Mouse (Mus musculus): Measurements from ENCODE around the gene Tmem150c.

DNA sequence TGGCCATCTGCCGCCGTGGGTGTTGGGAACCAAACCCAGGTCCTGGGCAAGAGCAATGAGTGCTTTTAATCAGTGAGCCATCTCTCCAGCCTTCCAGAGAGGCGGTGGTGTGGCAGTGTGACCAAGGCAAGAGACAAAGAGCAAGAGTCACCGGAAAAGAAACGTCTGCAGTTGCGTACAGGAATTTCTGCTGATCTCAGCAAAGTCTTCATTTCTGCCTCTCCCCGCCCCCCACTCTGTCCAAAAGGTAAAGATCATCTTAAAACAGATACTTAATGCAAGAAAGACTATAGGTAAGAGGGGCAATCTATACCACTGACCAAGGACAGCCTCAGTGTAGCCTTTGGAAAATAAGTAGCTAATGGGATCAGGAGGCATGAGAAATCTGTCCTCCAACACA, 14.8 kb downstream of the Tmem150c start:
- TF ChIP-seq CTCF (IDR thresholded peaks at IDR 0.05; ENCODE audit: low read depth, low read length), result no peak
- no peak for TF ChIP-seq POLR2AphosphoS5 (IDR thresholded peaks at IDR 0.05; ENCODE audit: insufficient replicate concordance, low read depth, low read length)
- TF ChIP-seq TAL1 (conservative IDR thresholded peaks at IDR 0.05; ENCODE audit: low read depth, low read length), result no peak

Measured in G1E (cell line).